Mouse (Mus musculus) embryonic facial prominence, embryonic 13.5 days (tissue): ENCODE measurements around the gene Rbm8a. TPM values are rescaled to one million over a fixed set of nuclear protein-coding genes. Genes with fewer than 3 reads are reported as not detected.
"Not testable (repeated sequence)": the region's sequence is repeated elsewhere in the genome, so short reads cannot be mapped to it uniquely, and the experiment has no call there.

Source experiments
- ATAC-seq: fragments of 200-750 bp; cut with Nextera tagmentation; 2 replicates; pipeline ENCODE4 v1.8.0; 2017; ENCODE audit warnings: low read depth; ENCODE audit not compliant: insufficient number of reproducible peaks, insufficient read depth, low FRiP score, low TSS enrichment
- H3K27ac ChIP-seq: fragments of 300-500 bp; sonication (generic); 2 replicates; pipeline ENCODE4 v1.5.1; 2015; ENCODE audit warnings: moderate library complexity, mild to moderate bottlenecking, inconsistent platforms
- H3K27me3 ChIP-seq: fragments of 300-500 bp; sonication (generic); 2 replicates; pipeline ENCODE4 v1.6.1; 2015; ENCODE audit warnings: mild to moderate bottlenecking, inconsistent platforms
- H3K36me3 ChIP-seq: fragments of 300-500 bp; sonication (generic); 2 replicates; pipeline ENCODE4 v1.6.1; 2015; ENCODE audit warnings: mild to moderate bottlenecking, inconsistent platforms
- H3K4me1 ChIP-seq: fragments of 300-500 bp; sonication (generic); 2 replicates; pipeline ENCODE4 v1.6.1; 2015; ENCODE audit warnings: inconsistent platforms
- H3K4me2 ChIP-seq: fragments of 300-500 bp; sonication (generic); 2 replicates; pipeline ENCODE4 v1.6.1; 2015; ENCODE audit warnings: moderate library complexity, mild to moderate bottlenecking, inconsistent platforms
- H3K4me3 ChIP-seq: fragments of 300-500 bp; sonication (generic); 2 replicates; pipeline ENCODE4 v1.5.1; 2015; ENCODE audit warnings: mild to moderate bottlenecking, inconsistent platforms
- H3K9ac ChIP-seq: fragments of 300-500 bp; sonication (generic); 2 replicates; pipeline ENCODE4 v1.6.1; 2015; ENCODE audit warnings: mild to moderate bottlenecking, inconsistent platforms
- H3K9me3 ChIP-seq: fragments of 300-500 bp; sonication (generic); 2 replicates; pipeline ENCODE4 v1.6.1; 2016; ENCODE audit warnings: inconsistent platforms
- WGBS: fragments of 180-500 bp; shearing (Covaris S2); methylation state at CpG from one replicate; pipeline ENCODE4 v1.1.7; 2015; ENCODE audit warnings: mixed read lengths; 5-methylcytosine and 5-hydroxymethylcytosine counted together
- polyA plus RNA-seq: library from polyadenylated mRNA; unstranded; fragments of >200 nt; fragmentation: Nextera tagmentation; extraction: Ambion mirVana; gene quantifications from 2 replicates; pipeline ENCODE4 v1.2.1, GENCODE M21; 2015

The Rbm8a gene
- polyA plus RNA-seq, 1 experiment from 2014 or later = 157 TPM

GRCm38 (mm10) chr3:96660901-96661300 lies 31.2 kb downstream of the Rbm8a start:
- H3K9ac ChIP-seq = no peak overlapping the region
- no peaks in the 10 kb centered on the region for H3K27me3 ChIP-seq
- H3K36me3 ChIP-seq = peaks cover 14% of the 10 kb centered on the region
- H3K4me2 ChIP-seq = no peak overlapping the region
- no peak overlapping the region for H3K4me3 ChIP-seq
- 85% methylated on average over 2 of the region's 2 CpGs for WGBS
- peaks cover 18% of the 10 kb centered on the region for H3K4me1 ChIP-seq
- no peak for ATAC-seq
- H3K9me3 ChIP-seq = no peaks in the 10 kb centered on the region
- no peak overlapping the region for H3K27ac ChIP-seq

- Histone ChIP-seq H3K4me2 (peak overlapping the region; percentile 58), H3K9me3 (no peaks in the 10 kb centered on the region), H3K27ac (peak overlapping the region; percentile 83), H3K36me3 (peaks cover 2% of the 10 kb centered on the region; the same call in 1 of the 2 replicates), H3K27me3 (no peaks in the 10 kb centered on the region), H3K9ac (peak overlapping the region; percentile 61; the same call in 1 of the 2 replicates), H3K4me3 (peak overlapping the region; percentile 33; the same call in 1 of the 2 replicates), H3K4me1 (peaks cover 18% of the 10 kb centered on the region)
- 47% methylated on average over 8 of the region's 8 CpGs for WGBS
- ATAC-seq = no peak
Measured at GRCm38 (mm10) chr3:96662731-96663316, 33.1 kb downstream of the Rbm8a start.

- ATAC-seq = peak; percentile 88
- Histone ChIP-seq H3K4me1 (peaks cover 18% of the 10 kb centered on the region), H3K4me3 (peak overlapping the region; percentile 33), H3K27me3 (no peaks in the 10 kb centered on the region), H3K27ac (peak overlapping the region; percentile 83), H3K9me3 (no peaks in the 10 kb centered on the region), H3K9ac (peak overlapping the region; percentile 61), H3K36me3 (no peaks in the 10 kb centered on the region), H3K4me2 (peak overlapping the region; percentile 58)
- 6% methylated on average over 18 of the region's 18 CpGs for WGBS
Measured at GRCm38 (mm10) chr3:96663432-96664239, 33.9 kb downstream of the Rbm8a start.

- H3K27me3 ChIP-seq, H3K27ac ChIP-seq, H3K36me3 ChIP-seq, H3K4me2 ChIP-seq, ATAC-seq, H3K4me3 ChIP-seq, H3K9ac ChIP-seq, H3K9me3 ChIP-seq: not testable (repeated sequence)
- H3K4me1 ChIP-seq = peaks cover 23% of the 10 kb centered on the region
- WGBS = 88% methylated on average over 7 of the region's 7 CpGs
Measured at GRCm38 (mm10) chr3:96665732-96666363, 36.1 kb downstream of the Rbm8a start.

- 97% methylated on average over 5 of the region's 5 CpGs for WGBS
- H3K27ac ChIP-seq = no peak overlapping the region
- ATAC-seq = no peak
Measured at GRCm38 (mm10) chr3:96666916-96667315, 37.2 kb downstream of the Rbm8a start.

GRCm38 (mm10) chr3:96667316-96667715 lies 37.6 kb downstream of the Rbm8a start:
- 53% methylated on average over 1 of the region's 1 CpGs for WGBS

More at GRCm38 (mm10) chr3:96666916-96667315, 37.2 kb downstream of the Rbm8a start:
- H3K4me3 ChIP-seq = no peak overlapping the region
- H3K36me3 ChIP-seq = no peaks in the 10 kb centered on the region
- peaks cover 23% of the 10 kb centered on the region for H3K4me1 ChIP-seq
- H3K9me3 ChIP-seq = no peaks in the 10 kb centered on the region
- no peak overlapping the region for H3K9ac ChIP-seq
- no peak overlapping the region for H3K4me2 ChIP-seq
- H3K27me3 ChIP-seq = no peaks in the 10 kb centered on the region

GRCm38 (mm10) chr3:96668424-96669067 lies 38.8 kb downstream of the Rbm8a start:
- H3K9me3 ChIP-seq = no peaks in the 10 kb centered on the region
- 95% methylated on average over 5 of the region's 5 CpGs for WGBS
- no peaks in the 10 kb centered on the region for H3K27me3 ChIP-seq
- no peaks in the 10 kb centered on the region for H3K36me3 ChIP-seq
- ATAC-seq = no peak
- H3K27ac ChIP-seq = no peak overlapping the region
- H3K4me1 ChIP-seq = peaks cover 13% of the 10 kb centered on the region
- H3K4me2 ChIP-seq = no peak overlapping the region
- H3K4me3 ChIP-seq = no peak overlapping the region
- H3K9ac ChIP-seq = no peak overlapping the region

More at GRCm38 (mm10) chr3:96667316-96667715, 37.6 kb downstream of the Rbm8a start:
- no peaks in the 10 kb centered on the region for H3K27me3 ChIP-seq
- H3K4me3 ChIP-seq = no peak overlapping the region
- H3K36me3 ChIP-seq = no peaks in the 10 kb centered on the region
- H3K27ac ChIP-seq = no peak overlapping the region
- ATAC-seq = no peak
- no peak overlapping the region for H3K9ac ChIP-seq
- peaks cover 23% of the 10 kb centered on the region for H3K4me1 ChIP-seq
- no peak overlapping the region for H3K4me2 ChIP-seq
- no peaks in the 10 kb centered on the region for H3K9me3 ChIP-seq

GRCm38 (mm10) chr3:96669727-96670468 lies 40.2 kb downstream of the Rbm8a start, which contains the start of gene Ankrd35:
TSS of gene Ankrd35 (plus strand) at chr3:96670131.
- no peaks in the 10 kb centered on the region for H3K9me3 ChIP-seq
- ATAC-seq = peak; percentile 93
- H3K4me2 ChIP-seq = peak within 1 kb of the TSS; percentile 79
- H3K27me3 ChIP-seq = no peaks in the 10 kb centered on the region
- WGBS = 5% methylated on average over 35 of the region's 35 CpGs
- H3K36me3 ChIP-seq = no peaks in the 10 kb centered on the region
- H3K4me3 ChIP-seq = peak within 1 kb of the TSS; percentile 47
- H3K9ac ChIP-seq = peak within 1 kb of the TSS; percentile 46; the same call in 1 of the 2 replicates
- no peak within 1 kb of the TSS for H3K27ac ChIP-seq
- H3K4me1 ChIP-seq = peaks cover 13% of the 10 kb centered on the region

GRCm38 (mm10) chr3:96671519-96671918 lies 41.8 kb downstream of the Rbm8a start:
- 87% methylated on average over 5 of the region's 5 CpGs for WGBS

GRCm38 (mm10) chr3:96673514-96673913 lies 43.8 kb downstream of the Rbm8a start:
- Histone ChIP-seq H3K4me2 (no peak overlapping the region), H3K36me3 (no peaks in the 10 kb centered on the region), H3K4me1 (peaks cover 17% of the 10 kb centered on the region), H3K27me3 (no peaks in the 10 kb centered on the region), H3K4me3 (no peak overlapping the region), H3K9ac (no peak overlapping the region), H3K27ac (no peak overlapping the region), H3K9me3 (no peaks in the 10 kb centered on the region)
- ATAC-seq = no peak
- WGBS = 53% methylated on average over 4 of the region's 4 CpGs

More at GRCm38 (mm10) chr3:96671519-96671918, 41.8 kb downstream of the Rbm8a start:
- Histone ChIP-seq H3K4me3 (no peak overlapping the region), H3K4me2 (no peak overlapping the region), H3K36me3 (no peaks in the 10 kb centered on the region), H3K9me3 (no peaks in the 10 kb centered on the region), H3K9ac (no peak overlapping the region), H3K4me1 (peaks cover 17% of the 10 kb centered on the region), H3K27ac (no peak overlapping the region), H3K27me3 (no peaks in the 10 kb centered on the region)
- ATAC-seq = no peak
